Comparison of ENCODE assay signal across 9 mouse cellular contexts in genomic region chr9:121299223-121299755, GRCm38 (mm10). TPM values are rescaled to one million over a fixed set of nuclear protein-coding genes. Genes with fewer than 3 reads are reported as not detected.
DNase-seq lines count a peak whose midpoint lies in the region; ATAC-seq and TF ChIP-seq lines count a peak whose summit lies in the region.
"Had no signal": no experiment of that assay in that cellular context is flagged by ENCODE, and none has a peak within 500 bp of the region (broad histone marks: within the 10 kb centered on the region; RNA-seq: fewer than 3 reads in every experiment).

No protein-coding gene starts in this region.

- no peaks in the 10 kb centered on the region for H3K9me3 ChIP-seq in lung, embryonic 16.5 days (ENCODE audit: control insufficient read depth, low read length)
- H3K9me3 ChIP-seq in forebrain, embryonic 10.5 days = no peaks in the 10 kb centered on the region
- no peaks in the 10 kb centered on the region for H3K9me3 ChIP-seq in limb, embryonic 10.5 days (replicated peaks)
- H3K9me3 ChIP-seq: megakaryocyte, embryonic 14.5 days had no signal

- no peak for ATAC-seq in lung, embryonic 16.5 days (ENCODE audit: low read depth)
- ATAC-seq in frontal cortex, adult (ENCODE audit: low TSS enrichment) = no peak

- DNase-seq in lung, postnatal 10 days = no peak
- no peak for DNase-seq in forebrain, embryonic 10.5 days (ENCODE audit: extremely low spot score, low spot score)
- DNase-seq in limb, embryonic 10.5 days (ENCODE audit: low spot score) = no peak
- no peak for DNase-seq in gastrocnemius, adult 8-10 months (ENCODE audit: low spot score in 2 of 2)
- DNase-seq in adipocyte (ENCODE audit: low spot score) = no peak

- H3K36me3 ChIP-seq in lung, embryonic 16.5 days (ENCODE audit: control insufficient read depth, insufficient read depth, low read length) = no peaks in the 10 kb centered on the region
- peaks cover 11% of the 10 kb centered on the region; the same call in 1 of the 2 replicates for H3K36me3 ChIP-seq in forebrain, embryonic 10.5 days (replicated peaks)
- no peaks in the 10 kb centered on the region for H3K36me3 ChIP-seq in limb, embryonic 10.5 days

- WGBS in lung, embryonic 16.5 days = 66% methylated on average over 9 of the region's 9 CpGs
- 61% methylated on average over 9 of the region's 9 CpGs for WGBS in forebrain, embryonic 10.5 days
- 87% methylated on average over 9 of the region's 9 CpGs for WGBS in limb, embryonic 10.5 days
- whole genome bisulfite sequencing in olfactory bulb, adult 2 months = 44% methylated on average over 9 of the region's 9 CpGs

- H3K4me3 ChIP-seq in lung, embryonic 16.5 days (ENCODE audit: low read length) = peak overlapping the region; percentile 90
- peak overlapping the region; percentile 96 for H3K4me3 ChIP-seq in forebrain, embryonic 10.5 days
- peak overlapping the region; percentile 92; the same call in 1 of the 2 replicates for H3K4me3 ChIP-seq in limb, embryonic 10.5 days
- peak overlapping the region; percentile 27; the same call in 1 of the 2 replicates for H3K4me3 ChIP-seq in olfactory bulb, adult 2 months (ENCODE audit: insufficient read depth, low read depth, low read length)

- peak overlapping the region; percentile 7; the same call in 1 of the 2 replicates for H3K27ac ChIP-seq in lung, embryonic 16.5 days (ENCODE audit: low read length)
- H3K27ac ChIP-seq in forebrain, embryonic 10.5 days = peak overlapping the region; percentile 98
- H3K27ac ChIP-seq in limb, embryonic 10.5 days = no peak overlapping the region
- no peak overlapping the region for H3K27ac ChIP-seq in olfactory bulb, adult 2 months (ENCODE audit: insufficient read depth, low read depth, low read length)

- no peaks in the 10 kb centered on the region for H3K27me3 ChIP-seq in lung, embryonic 16.5 days (ENCODE audit: control insufficient read depth, insufficient read depth, low read depth, low read length)
- peaks cover 33% of the 10 kb centered on the region for H3K27me3 ChIP-seq in forebrain, embryonic 10.5 days (ENCODE audit: poor library complexity, severe bottlenecking)
- peaks cover 40% of the 10 kb centered on the region for H3K27me3 ChIP-seq in limb, embryonic 10.5 days (ENCODE audit: low read depth, poor library complexity, severe bottlenecking)

- H3K4me1 ChIP-seq in lung, embryonic 16.5 days (replicated peaks; ENCODE audit: control insufficient read depth, insufficient read depth, low read length) = peaks cover 37% of the 10 kb centered on the region
- peaks cover 75% of the 10 kb centered on the region for H3K4me1 ChIP-seq in forebrain, embryonic 10.5 days
- peaks cover 53% of the 10 kb centered on the region for H3K4me1 ChIP-seq in limb, embryonic 10.5 days
- H3K4me1 ChIP-seq in olfactory bulb, adult 2 months (ENCODE audit: control insufficient read depth, insufficient read depth, low read length) = peaks cover 43% of the 10 kb centered on the region

- peak overlapping the region; percentile 99 for H3K4me2 ChIP-seq in lung, embryonic 16.5 days (ENCODE audit: low read depth, low read length)

- no peak for TF ChIP-seq CTCF in olfactory bulb, adult 2 months (IDR thresholded peaks at IDR 0.05; ENCODE audit: insufficient read depth, low read depth, low read length)

- peak overlapping the region; percentile 26; the same call in 1 of the 2 replicates for H3K9ac ChIP-seq in lung, embryonic 16.5 days (ENCODE audit: low read length)

- no peak for TF ChIP-seq POLR2A in olfactory bulb, adult 2 months (IDR thresholded peaks at IDR 0.05; ENCODE audit: insufficient read depth, low read depth, low read length)

RNA-seq across cellular contexts. Expression of gene Trak1, which starts 2.0 kb away (rescaled TPM):
- 27.1 and 29.2 TPM in 2 replicates for polyA plus RNA-seq in lung, embryonic 16.5 days (2015; fragmentation: Nextera tagmentation; extraction: Ambion mirVana)
- polyA plus RNA-seq in forebrain, embryonic 10.5 days (2016; fragmentation: Nextera tagmentation; extraction: Ambion mirVana) = 24.7 and 27.4 TPM in 2 replicates
- polyA plus RNA-seq in limb, embryonic 10.5 days (2016; fragmentation: Nextera tagmentation; extraction: Ambion mirVana) = 9.6 and 12.2 TPM in 2 replicates
- not detected in 2 replicates for polyA plus RNA-seq in olfactory bulb, adult 2 months (2012; ENCODE audit: insufficient read depth, insufficient read length, low replicate concordance, missing spikeins)
- total RNA-seq in gastrocnemius, adult 8-10 months (2022) = 100 to 1,000 TPM; 133 to 200 (median 169) TPM

RNA-seq across cellular contexts. Expression of gene Ulk4, which starts 22.3 kb away (rescaled TPM):
- polyA plus RNA-seq in lung, embryonic 16.5 days (2015; fragmentation: Nextera tagmentation; extraction: Ambion mirVana) = 147 and 155 TPM in 2 replicates
- polyA plus RNA-seq in forebrain, embryonic 10.5 days (2016; fragmentation: Nextera tagmentation; extraction: Ambion mirVana) = 156 and 164 TPM in 2 replicates
- polyA plus RNA-seq in limb, embryonic 10.5 days (2016; fragmentation: Nextera tagmentation; extraction: Ambion mirVana) = 119 and 140 TPM in 2 replicates
- polyA plus RNA-seq in olfactory bulb, adult 2 months (2012; ENCODE audit: insufficient read depth, insufficient read length, low replicate concordance, missing spikeins) = not detected in 2 replicates
- total RNA-seq in gastrocnemius, adult 8-10 months (2022) = under 1 TPM in 1 of 4 experiments, not detected in 3; 0.44 TPM

Comparison
In these comparisons a context has a peak if more than half of its experiments do, and no peak if none do; other contexts are left out.
1. H3K27ac ChIP-seq: peak in lung, embryonic 16.5 days (single experiment) and forebrain, embryonic 10.5 days (single experiment); none in limb, embryonic 10.5 days (single experiment) and olfactory bulb, adult 2 months (single experiment).
2. H3K4me3 ChIP-seq: peak in every context shown above with its lines; median percentile 96 in forebrain, embryonic 10.5 days; 92 in limb, embryonic 10.5 days; 90 in lung, embryonic 16.5 days; 27 in olfactory bulb, adult 2 months.
3. RNA of gene Ulk4, which starts 22.3 kb away (polyA plus RNA-seq): 156 to 164 TPM in forebrain, embryonic 10.5 days, 147 to 155 TPM in lung, embryonic 16.5 days and 119 to 140 TPM in limb, embryonic 10.5 days; not detected in olfactory bulb, adult 2 months; every median in the first group is over 100 times any median in the second.